ENCODE assay signal across 11 mouse cellular contexts in genomic region chr6:134820411-134820810, GRCm38 (mm10).
"Had no signal": no experiment of that assay in that cellular context is flagged by ENCODE, and none has a peak within 500 bp of the region (broad histone marks: within the 10 kb centered on the region; RNA-seq: fewer than 3 reads in every experiment).

No protein-coding gene starts in this region.

- ATAC-seq: intestine, embryonic 16.5 days; liver, embryonic 12.5 days; midbrain, embryonic 16.5 days had no signal

- H3K36me3 ChIP-seq: kidney, embryonic 15.5 days; limb, embryonic 15.5 days; liver, embryonic 12.5 days; midbrain, embryonic 12.5 days had no signal

- H3K27ac ChIP-seq: kidney, embryonic 15.5 days; limb, embryonic 15.5 days; liver, embryonic 12.5 days; midbrain, embryonic 12.5 days had no signal

- H3K27me3 ChIP-seq: kidney, embryonic 15.5 days; limb, embryonic 15.5 days; midbrain, embryonic 12.5 days had no signal

- H3K9me3 ChIP-seq: kidney, embryonic 15.5 days; limb, embryonic 15.5 days; liver, embryonic 12.5 days; midbrain, embryonic 12.5 days had no signal

- H3K9ac ChIP-seq: kidney, embryonic 15.5 days; limb, embryonic 15.5 days; liver, embryonic 12.5 days; midbrain, embryonic 12.5 days had no signal

- H3K4me3 ChIP-seq: kidney, embryonic 15.5 days; limb, embryonic 15.5 days; liver, embryonic 12.5 days; midbrain, embryonic 12.5 days had no signal

- DNase-seq: kidney, adult 2 months; kidney, postnatal 14 days; layer of hippocampus, postnatal 36 days; spleen, adult 18-20 months; thymus, postnatal 36 days had no signal

- H3K4me1 ChIP-seq: kidney, embryonic 15.5 days; liver, embryonic 12.5 days; midbrain, embryonic 12.5 days had no signal

- H3K4me2 ChIP-seq: kidney, embryonic 15.5 days; limb, embryonic 15.5 days; liver, embryonic 12.5 days; midbrain, embryonic 12.5 days had no signal
